Mouse (Mus musculus) liver, embryonic 11.5 days (tissue): ENCODE data around the gene Ewsr1. TPM values are rescaled to one million over a fixed set of nuclear protein-coding genes. Genes with fewer than 3 reads are reported as not detected.

ENCODE experiments used
- ATAC-seq: fragments of 200-750 bp; cut with Nextera tagmentation; replicated peaks from 2 replicates; pipeline ENCODE4 v1.8.0; 2017; ENCODE audit warnings: moderate number of reproducible peaks, mild to moderate bottlenecking, moderate TSS enrichment, moderate library complexity; ENCODE audit not compliant: low FRiP score
- DNase-seq: peaks from one replicate; pipeline ENCODE4 v3.0.0-alpha.2; 2017; ENCODE audit warnings: low spot score
- H3K27ac ChIP-seq: fragments of 300-500 bp; sonication (generic); 2 replicates; pipeline ENCODE4 v1.5.1; 2014; ENCODE audit warnings: mild to moderate bottlenecking, low read depth, low read length, control low read depth
- H3K27me3 ChIP-seq: fragments of 300-500 bp; sonication (generic); replicated peaks from 2 replicates; pipeline ENCODE4 v1.6.1; 2014; ENCODE audit warnings: low read length, mixed read lengths; ENCODE audit not compliant: control insufficient read depth, insufficient read depth
- H3K36me3 ChIP-seq: fragments of 300-500 bp; sonication (generic); 2 replicates; pipeline ENCODE4 v1.6.1; 2014; ENCODE audit warnings: mild to moderate bottlenecking, low read length, moderate library complexity, mixed read lengths; ENCODE audit not compliant: control insufficient read depth, insufficient read depth
- H3K4me1 ChIP-seq: fragments of 300-500 bp; sonication (generic); replicated peaks from 2 replicates; pipeline ENCODE4 v1.6.1; 2014; ENCODE audit warnings: low read length, mixed read lengths; ENCODE audit not compliant: control insufficient read depth, insufficient read depth
- H3K4me2 ChIP-seq: fragments of 300-500 bp; sonication (generic); 2 replicates; pipeline ENCODE4 v1.6.1; 2014; ENCODE audit warnings: mild to moderate bottlenecking, control low read depth, moderate library complexity
- H3K4me3 ChIP-seq: fragments of 300-500 bp; sonication (generic); 2 replicates; pipeline ENCODE4 v1.5.1; 2014; ENCODE audit warnings: low read depth, low read length, control low read depth
- H3K9ac ChIP-seq: fragments of 300-500 bp; sonication (generic); 2 replicates; pipeline ENCODE4 v1.6.1; 2014; ENCODE audit warnings: low read depth, low read length, control low read depth
- H3K9me3 ChIP-seq: fragments of 300-500 bp; sonication (generic); 2 replicates; pipeline ENCODE4 v1.6.1; 2016; ENCODE audit warnings: low read length, inconsistent platforms, mixed read lengths; ENCODE audit not compliant: control insufficient read depth
- WGBS: fragments of 180-500 bp; shearing (Covaris S2); extraction: QIAGEN DNeasy Blood & Tissue Kit; methylation state at CpG from one replicate; pipeline ENCODE4 v1.1.7; 2014; 5-methylcytosine and 5-hydroxymethylcytosine counted together
- polyA plus RNA-seq: library from polyadenylated mRNA; unstranded; fragments of >200 nt; fragmentation: Nextera tagmentation; extraction: Ambion mirVana; gene quantifications from 2 replicates; pipeline ENCODE4 v1.2.1, GENCODE M21; 2014

Ewsr1 gene
- polyA plus RNA-seq, 1 experiment from 2014 or later, result 367 TPM

DNA sequence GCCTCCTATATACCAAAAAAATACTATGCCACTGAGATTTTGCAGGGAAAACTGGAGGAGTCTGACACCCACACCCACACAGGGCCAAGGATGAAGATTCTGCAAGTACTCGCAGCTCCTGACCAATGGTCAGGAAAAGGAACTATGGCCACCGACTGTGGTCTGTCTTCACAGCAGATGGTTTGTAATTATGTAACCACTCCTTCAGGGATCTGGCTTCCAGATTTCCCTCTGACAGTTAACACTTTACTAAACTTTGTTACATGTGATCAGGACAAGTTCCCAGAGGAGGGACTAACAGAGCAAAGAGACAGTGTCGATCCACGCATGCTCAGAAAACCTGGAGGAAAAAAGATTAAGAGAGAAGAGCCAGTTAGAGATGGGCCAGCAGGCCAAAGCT, 33.7 kb upstream of the Ewsr1 start:
- ATAC-seq (no peak), DNase-seq (no peak)
- Histone ChIP-seq H3K4me3 (no peak overlapping the region), H3K9me3 (no peaks in the 10 kb centered on the region), H3K36me3 (no peaks in the 10 kb centered on the region), H3K27me3 (no peaks in the 10 kb centered on the region), H3K27ac (no peak overlapping the region), H3K4me1 (no peaks in the 10 kb centered on the region), H3K4me2 (no peak overlapping the region), H3K9ac (no peak overlapping the region)
- WGBS, result 70% methylated on average over 4 of the region's 4 CpGs

DNA sequence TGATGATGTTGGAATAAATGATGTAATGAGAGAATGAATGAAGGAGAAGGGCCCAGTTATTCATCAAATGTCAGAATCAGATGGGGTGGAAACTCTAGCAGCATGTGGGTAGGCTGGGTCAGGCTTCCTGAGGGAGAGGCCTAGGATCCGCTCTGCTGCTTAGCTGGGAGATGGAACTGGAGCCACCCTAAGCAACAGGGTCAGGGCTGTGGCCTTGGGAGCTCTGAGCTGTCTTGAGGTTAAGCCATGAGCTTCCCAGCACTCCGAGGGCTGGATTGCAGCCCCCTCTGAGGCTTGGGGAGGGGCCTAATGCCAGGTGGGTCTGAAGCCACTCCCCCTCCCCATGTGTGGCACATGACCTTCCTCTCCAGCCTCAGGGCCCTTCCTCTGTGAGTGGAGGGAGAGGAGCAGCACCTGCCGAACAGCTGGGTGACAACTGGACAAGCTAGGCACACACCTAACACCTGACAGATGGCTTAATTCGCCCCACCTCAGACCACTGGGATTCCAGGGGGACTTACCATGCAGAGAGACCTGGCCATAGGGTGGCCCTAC, 31.1 kb upstream of the Ewsr1 start:
- no peak overlapping the region for H3K4me2 ChIP-seq
- no peaks in the 10 kb centered on the region for H3K9me3 ChIP-seq
- 73% methylated on average over 4 of the region's 4 CpGs for WGBS
- no peak overlapping the region for H3K4me3 ChIP-seq
- no peak overlapping the region for H3K9ac ChIP-seq
- H3K4me1 ChIP-seq, result no peaks in the 10 kb centered on the region
- no peak for ATAC-seq
- DNase-seq, result no peak
- no peaks in the 10 kb centered on the region for H3K27me3 ChIP-seq
- H3K36me3 ChIP-seq, result no peaks in the 10 kb centered on the region
- H3K27ac ChIP-seq, result no peak overlapping the region

DNA sequence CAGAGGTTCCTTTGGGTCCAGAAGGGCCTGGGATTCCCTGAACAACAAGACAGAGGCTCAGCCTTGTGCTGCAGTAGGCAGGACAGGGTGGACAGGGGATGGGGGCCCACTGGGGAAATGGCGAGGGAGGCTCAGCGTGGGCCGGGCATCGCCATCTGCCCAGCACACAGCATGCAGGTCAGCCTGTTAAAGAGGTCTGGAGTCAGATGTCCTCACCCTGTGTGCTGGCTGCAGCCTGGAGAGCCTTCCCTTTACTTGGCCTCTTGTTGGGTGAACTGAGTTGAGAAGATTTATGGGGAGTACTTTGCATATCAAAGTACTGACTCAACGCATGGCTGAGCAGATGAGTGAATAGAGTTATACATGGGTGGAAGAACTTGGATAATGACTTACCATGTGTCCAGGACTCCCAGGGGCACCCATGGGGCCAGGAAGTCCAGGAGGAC, 30.0 kb upstream of the Ewsr1 start:
- no peaks in the 10 kb centered on the region for H3K9me3 ChIP-seq
- ATAC-seq, result no peak
- no peak overlapping the region for H3K4me3 ChIP-seq
- H3K27me3 ChIP-seq, result no peaks in the 10 kb centered on the region
- H3K36me3 ChIP-seq, result no peaks in the 10 kb centered on the region
- H3K4me1 ChIP-seq, result no peaks in the 10 kb centered on the region
- no peak for DNase-seq
- H3K27ac ChIP-seq, result no peak overlapping the region
- H3K9ac ChIP-seq, result no peak overlapping the region
- WGBS, result 74% methylated on average over 5 of the region's 5 CpGs
- no peak overlapping the region for H3K4me2 ChIP-seq

DNA sequence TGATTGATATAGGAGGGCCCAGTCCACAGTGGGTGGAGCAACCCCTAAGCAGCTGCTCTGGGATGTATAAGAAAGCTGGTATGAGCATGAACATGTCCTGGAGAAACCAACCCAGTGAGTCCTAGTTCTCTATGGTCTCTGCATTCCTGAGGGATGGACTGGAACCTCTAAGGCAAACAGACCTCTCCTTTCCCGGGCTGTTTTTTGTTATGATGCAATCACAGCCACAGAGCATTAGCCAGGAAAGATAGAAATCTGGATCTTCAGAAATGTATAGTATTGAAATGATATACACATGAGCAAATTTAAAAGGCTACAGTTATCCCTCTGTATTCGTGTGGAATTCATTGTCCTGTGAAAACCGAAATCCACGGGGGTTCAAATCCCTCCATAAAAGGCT, 26.6 kb upstream of the Ewsr1 start:
- Histone ChIP-seq H3K9me3 (no peaks in the 10 kb centered on the region), H3K27me3 (no peaks in the 10 kb centered on the region), H3K9ac (no peak overlapping the region), H3K4me3 (no peak overlapping the region), H3K4me2 (no peak overlapping the region), H3K27ac (no peak overlapping the region), H3K36me3 (no peaks in the 10 kb centered on the region), H3K4me1 (no peaks in the 10 kb centered on the region)
- ATAC-seq, result no peak
- WGBS, result 84% methylated on average over 4 of the region's 4 CpGs
- DNase-seq, result no peak

DNA sequence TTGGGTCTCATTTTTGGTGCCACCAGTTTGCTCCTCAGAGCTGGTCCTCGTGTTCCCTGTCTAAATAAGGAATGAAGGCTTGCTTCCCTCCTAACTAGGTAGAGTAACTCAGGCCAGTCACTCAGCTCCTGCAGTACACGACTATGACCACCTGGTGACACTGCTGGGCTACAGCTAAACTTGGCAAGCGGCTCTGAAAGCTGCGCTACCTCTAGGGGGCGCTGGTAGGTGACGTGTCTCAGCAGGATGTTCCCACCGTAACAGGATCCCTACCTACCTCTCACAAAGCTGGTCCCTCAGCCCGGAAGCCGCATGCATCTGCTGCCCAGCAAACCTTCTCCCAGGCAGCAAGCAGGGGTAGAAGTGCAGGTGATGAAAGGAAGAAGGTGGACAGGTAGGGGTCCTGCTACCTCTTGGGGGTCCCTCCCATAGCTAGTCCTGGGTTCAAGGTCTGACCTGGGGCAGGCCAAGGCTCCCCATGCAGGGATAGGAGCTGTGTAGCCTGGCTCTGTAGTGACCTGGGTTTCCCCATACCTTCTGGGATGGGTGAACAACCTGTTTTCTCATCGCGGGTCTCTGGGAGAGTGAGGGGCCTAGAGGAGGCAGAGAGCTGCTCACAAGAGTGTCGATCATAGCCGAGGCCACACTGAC, 16.0 kb upstream of the Ewsr1 start:
- Histone ChIP-seq H3K4me1 (no peaks in the 10 kb centered on the region), H3K4me2 (no peak overlapping the region), H3K36me3 (no peaks in the 10 kb centered on the region), H3K9ac (no peak overlapping the region), H3K4me3 (no peak overlapping the region), H3K27ac (no peak overlapping the region), H3K27me3 (no peaks in the 10 kb centered on the region), H3K9me3 (no peaks in the 10 kb centered on the region)
- ATAC-seq (peak; percentile 76), DNase-seq (peak; percentile 83)
- 30% methylated on average over 13 of the region's 13 CpGs for WGBS

DNA sequence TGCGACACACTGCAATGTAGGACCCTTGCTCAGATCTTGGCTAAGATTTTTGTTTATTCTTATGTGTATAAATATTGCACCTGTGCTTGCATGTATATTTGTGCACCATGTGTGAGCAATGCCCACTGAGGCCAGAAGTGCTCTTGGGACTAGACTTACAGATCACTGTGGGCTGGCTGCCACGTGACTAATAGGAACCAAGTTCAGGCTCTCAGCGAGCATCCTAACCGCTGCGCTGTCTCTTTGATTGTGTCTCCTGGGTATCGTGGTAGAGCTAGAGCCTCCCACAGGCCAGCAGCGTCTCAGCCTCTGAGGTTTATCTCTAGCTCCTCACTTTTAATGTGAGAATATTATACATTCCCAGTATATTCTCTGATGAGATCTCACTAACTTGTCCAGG, 14.6 kb upstream of the Ewsr1 start:
- 85% methylated on average over 7 of the region's 7 CpGs for WGBS
- H3K36me3 ChIP-seq, result no peaks in the 10 kb centered on the region
- no peak for ATAC-seq

DNA sequence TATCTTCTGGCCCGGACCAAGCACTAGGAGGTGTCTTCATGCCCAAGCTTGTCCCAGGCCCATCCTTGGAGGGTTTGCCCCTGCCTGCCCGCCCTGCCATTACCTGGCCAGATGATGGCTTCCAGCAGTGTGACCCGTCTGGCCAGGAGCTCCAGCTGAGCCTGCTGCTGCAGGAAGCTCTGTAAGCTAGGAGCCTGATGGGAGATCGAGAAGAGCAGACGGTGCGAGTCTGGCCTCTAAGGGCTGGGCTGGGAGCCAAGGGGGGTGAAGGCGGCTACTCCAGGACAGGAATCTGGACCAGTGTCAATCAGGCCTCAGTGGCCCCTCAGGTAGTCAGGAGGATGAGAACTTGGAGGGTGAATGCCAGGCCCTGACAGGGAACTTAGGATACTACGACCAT, 10.4 kb upstream of the Ewsr1 start:
- ATAC-seq (no peak), DNase-seq (no peak)
- Histone ChIP-seq H3K9ac (no peak overlapping the region), H3K9me3 (no peaks in the 10 kb centered on the region), H3K4me2 (no peak overlapping the region), H3K36me3 (no peaks in the 10 kb centered on the region), H3K27me3 (no peaks in the 10 kb centered on the region), H3K27ac (no peak overlapping the region), H3K4me1 (0 out of 2 replicates have a peak, but pooled peaks cover 2% of the 10 kb centered on the region), H3K4me3 (no peak overlapping the region)
- WGBS, result 70% methylated on average over 8 of the region's 8 CpGs

More for the DNA sequence above, 14.6 kb upstream of the Ewsr1 start:
- DNase-seq, result no peak
- Histone ChIP-seq H3K9ac (no peak overlapping the region), H3K4me1 (no peaks in the 10 kb centered on the region), H3K9me3 (no peaks in the 10 kb centered on the region), H3K27ac (no peak overlapping the region), H3K4me3 (no peak overlapping the region), H3K27me3 (no peaks in the 10 kb centered on the region), H3K4me2 (no peak overlapping the region)

DNA sequence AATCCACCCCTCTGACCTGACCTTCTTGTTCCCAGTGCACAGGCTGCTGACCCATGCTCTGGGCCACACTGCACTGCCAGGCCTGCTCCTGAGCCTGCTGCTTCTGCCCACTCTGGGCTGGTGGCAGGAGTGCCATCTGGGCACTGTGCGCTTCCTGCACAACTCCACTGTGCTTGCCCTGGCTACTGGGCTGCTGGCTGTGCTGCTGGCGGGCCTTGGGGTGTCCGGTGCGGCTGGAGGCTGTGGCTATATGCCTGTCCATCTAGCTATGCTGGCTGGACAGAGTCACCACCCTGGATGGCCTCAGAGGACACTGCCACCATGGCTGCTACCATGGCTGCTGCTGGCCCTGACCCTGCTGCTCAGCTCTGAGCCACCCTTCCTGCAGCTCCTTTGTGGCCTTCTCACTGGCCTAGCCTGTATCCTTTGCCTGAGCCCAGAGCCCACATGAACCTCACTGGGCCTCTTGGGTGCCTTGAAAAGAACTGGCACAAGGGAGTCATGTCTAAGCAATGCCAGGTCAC, 5.0 kb upstream of the Ewsr1 start:
- no peak for DNase-seq
- H3K9me3 ChIP-seq, result no peaks in the 10 kb centered on the region
- H3K4me3 ChIP-seq, result no peak overlapping the region
- no peaks in the 10 kb centered on the region for H3K27me3 ChIP-seq
- H3K27ac ChIP-seq, result no peak overlapping the region
- H3K36me3 ChIP-seq, result peaks cover 7% of the 10 kb centered on the region; the same call in 1 of the 2 replicates
- no peak overlapping the region for H3K9ac ChIP-seq
- ATAC-seq, result no peak
- WGBS, result 94% methylated on average over 4 of the region's 4 CpGs
- peaks cover 21% of the 10 kb centered on the region for H3K4me1 ChIP-seq
- H3K4me2 ChIP-seq, result no peak overlapping the region

DNA sequence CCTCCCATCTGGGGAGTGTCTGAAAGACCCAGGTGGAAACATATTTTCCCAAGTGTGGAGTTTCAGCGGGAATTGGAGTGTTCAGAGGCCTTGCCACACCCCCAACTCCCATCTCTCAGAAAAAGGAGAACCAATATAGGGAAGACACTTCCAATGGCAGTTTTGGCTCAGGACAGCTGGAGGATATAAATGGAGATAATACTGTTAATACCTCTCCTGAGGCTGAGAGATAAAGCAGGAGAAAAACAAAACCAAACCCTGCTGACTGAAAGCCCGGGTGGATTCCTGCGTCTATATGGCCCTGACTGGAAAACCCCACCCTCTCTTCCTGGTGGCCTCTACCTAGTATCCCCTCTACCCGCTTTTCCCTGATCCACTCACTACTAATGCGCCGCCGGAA, 3.3 kb upstream of the Ewsr1 start:
- H3K27ac ChIP-seq, result no peak overlapping the region
- DNase-seq, result no peak
- no peaks in the 10 kb centered on the region for H3K9me3 ChIP-seq
- no peak overlapping the region for H3K9ac ChIP-seq
- ATAC-seq, result no peak
- H3K36me3 ChIP-seq, result peaks cover 7% of the 10 kb centered on the region; the same call in 1 of the 2 replicates
- H3K4me1 ChIP-seq, result peaks cover 22% of the 10 kb centered on the region
- 55% methylated on average over 7 of the region's 7 CpGs for WGBS
- no peak overlapping the region for H3K4me3 ChIP-seq
- no peaks in the 10 kb centered on the region for H3K27me3 ChIP-seq
- H3K4me2 ChIP-seq, result peak overlapping the region; percentile 12; the same call in 1 of the 2 replicates
